ENCODE assay signal across 27 mouse cellular contexts in genomic region chr10:64438736-64439135, GRCm38 (mm10).
"Had no signal": no experiment of that assay in that cellular context is flagged by ENCODE, and none has a peak within 500 bp of the region (broad histone marks: within the 10 kb centered on the region; RNA-seq: fewer than 3 reads in every experiment).

No protein-coding gene starts in this region.

- H3K4me3 ChIP-seq: gastrocnemius, adult 2 months; heart, embryonic 10.5 days; heart, embryonic 12.5 days; hindbrain, embryonic 10.5 days; hindbrain, embryonic 12.5 days; intestine, embryonic 15.5 days; layer of hippocampus, adult 2 months; left cerebral cortex, adult 2 months; limb, embryonic 13.5 days; limb, embryonic 15.5 days; liver, embryonic 12.5 days had no signal

- H3K9ac ChIP-seq: heart, embryonic 12.5 days; hindbrain, embryonic 12.5 days; hindbrain, embryonic 14.5 days; intestine, embryonic 15.5 days; limb, embryonic 13.5 days; limb, embryonic 15.5 days; liver, embryonic 12.5 days; liver, embryonic 14.5 days had no signal

- H3K9me3 ChIP-seq: heart, embryonic 10.5 days; heart, embryonic 12.5 days; hindbrain, embryonic 10.5 days; hindbrain, embryonic 12.5 days; intestine, embryonic 15.5 days; limb, embryonic 13.5 days; limb, embryonic 15.5 days; liver, embryonic 12.5 days had no signal

- H3K27ac ChIP-seq: gastrocnemius, adult 2 months; heart, embryonic 10.5 days; hindbrain, embryonic 10.5 days; hindbrain, embryonic 12.5 days; hindbrain, embryonic 14.5 days; intestine, embryonic 15.5 days; layer of hippocampus, adult 2 months; left cerebral cortex, adult 2 months; limb, embryonic 13.5 days; limb, embryonic 15.5 days; liver, embryonic 12.5 days; liver, embryonic 14.5 days had no signal

- H3K36me3 ChIP-seq: heart, embryonic 10.5 days; heart, embryonic 12.5 days; hindbrain, embryonic 10.5 days; hindbrain, embryonic 12.5 days; intestine, embryonic 15.5 days; limb, embryonic 13.5 days; limb, embryonic 15.5 days; liver, embryonic 12.5 days had no signal

- H3K4me1 ChIP-seq: heart, embryonic 10.5 days; heart, embryonic 12.5 days; hindbrain, embryonic 10.5 days; hindbrain, embryonic 12.5 days; intestine, embryonic 15.5 days; limb, embryonic 13.5 days; limb, embryonic 15.5 days; liver, embryonic 12.5 days had no signal

- DNase-seq: gastrocnemius, adult 2 months; gastrocnemius, postnatal 10 days; gastrocnemius, postnatal 25 days; heart, adult 18-20 months; heart, postnatal 10 days; heart, postnatal 4 days; kidney, adult 18-20 months; kidney, adult 8-10 months; kidney, postnatal 10 days; kidney, postnatal 25 days; kidney, postnatal 4 days; left cerebral cortex, postnatal 4 days had no signal

- ATAC-seq: hindbrain, embryonic 16.5 days; inflammation-experienced regulatory T-cells, adult 6 months; intestine, embryonic 15.5 days; intestine, postnatal 0 days; liver, embryonic 12.5 days had no signal

- H3K27me3 ChIP-seq: heart, embryonic 12.5 days; hindbrain, embryonic 12.5 days; intestine, embryonic 15.5 days; limb, embryonic 13.5 days; limb, embryonic 15.5 days; liver, embryonic 12.5 days had no signal

- H3K4me2 ChIP-seq: heart, embryonic 12.5 days; hindbrain, embryonic 12.5 days; hindbrain, embryonic 14.5 days; intestine, embryonic 15.5 days; limb, embryonic 13.5 days; limb, embryonic 15.5 days; liver, embryonic 12.5 days had no signal
